Mouse (Mus musculus) kidney, postnatal 0 days (tissue): ENCODE measurements around the gene Zmynd8. TPM values are rescaled to one million over a fixed set of nuclear protein-coding genes. Genes with fewer than 3 reads are reported as not detected.

Source experiments
- ATAC-seq: fragments of 200-750 bp; cut with Nextera tagmentation; replicated peaks from 2 replicates; pipeline ENCODE4 v1.8.0; 2017; ENCODE audit warnings: low read depth, moderate number of reproducible peaks, moderate TSS enrichment, moderate library complexity; ENCODE audit not compliant: low FRiP score
- DNase-seq: peaks from one replicate; pipeline ENCODE4 v3.0.0-alpha.2; 2016; ENCODE audit warnings: low spot score
- H3K27ac ChIP-seq: fragments of 300-500 bp; sonication (generic); 2 replicates; pipeline ENCODE4 v1.5.1; 2014; ENCODE audit warnings: mild to moderate bottlenecking
- H3K27me3 ChIP-seq: fragments of 300-500 bp; sonication (generic); 2 replicates; pipeline ENCODE4 v1.6.1; 2014; ENCODE audit warnings: low read length, mixed read lengths; ENCODE audit not compliant: insufficient read depth
- H3K36me3 ChIP-seq: fragments of 300-500 bp; sonication (generic); 2 replicates; pipeline ENCODE4 v1.6.1; 2014; ENCODE audit warnings: low read length, mixed read lengths; ENCODE audit not compliant: insufficient read depth
- H3K4me1 ChIP-seq: fragments of 300-500 bp; sonication (generic); replicated peaks from 2 replicates; pipeline ENCODE4 v1.6.1; 2014; ENCODE audit warnings: antibody characterized with exemption, low read length, mixed read lengths; ENCODE audit not compliant: insufficient read depth
- H3K4me2 ChIP-seq: fragments of 300-500 bp; sonication (generic); 2 replicates; pipeline ENCODE4 v1.6.1; 2014; ENCODE audit warnings: mild to moderate bottlenecking, low read length, moderate library complexity, mixed read lengths
- H3K4me3 ChIP-seq: fragments of 300-500 bp; sonication (generic); replicated peaks from 2 replicates; pipeline ENCODE4 v1.5.1; 2014; ENCODE audit warnings: low read depth, low read length
- H3K9ac ChIP-seq: fragments of 300-500 bp; sonication (generic); 2 replicates; pipeline ENCODE4 v1.6.1; 2014; ENCODE audit warnings: low read depth, low read length
- H3K9me3 ChIP-seq: fragments of 300-500 bp; sonication (generic); replicated peaks from 2 replicates; pipeline ENCODE4 v1.6.1; 2016; ENCODE audit warnings: low read length, inconsistent platforms, mixed read lengths
- CTCF ChIP-seq: IDR thresholded peaks from 2 replicates; pipeline ENCODE4 v1.5.1; 2016; ENCODE audit warnings: antibody characterized with exemption, low read depth, mild to moderate bottlenecking, moderate library complexity
- WGBS: fragments of 180-500 bp; shearing (Covaris S2); extraction: QIAGEN DNeasy Blood & Tissue Kit; methylation state at CpG from one replicate; pipeline ENCODE4 v1.1.7; 2014; 5-methylcytosine and 5-hydroxymethylcytosine counted together
- polyA plus RNA-seq: library from polyadenylated mRNA; unstranded; fragments of >200 nt; fragmentation: Nextera tagmentation; extraction: Ambion mirVana; gene quantifications from 2 replicates; pipeline ENCODE4 v1.2.1, GENCODE M21; 2015

Zmynd8 gene
- polyA plus RNA-seq, 1 experiment from 2014 or later = 39.6 TPM

DNA sequence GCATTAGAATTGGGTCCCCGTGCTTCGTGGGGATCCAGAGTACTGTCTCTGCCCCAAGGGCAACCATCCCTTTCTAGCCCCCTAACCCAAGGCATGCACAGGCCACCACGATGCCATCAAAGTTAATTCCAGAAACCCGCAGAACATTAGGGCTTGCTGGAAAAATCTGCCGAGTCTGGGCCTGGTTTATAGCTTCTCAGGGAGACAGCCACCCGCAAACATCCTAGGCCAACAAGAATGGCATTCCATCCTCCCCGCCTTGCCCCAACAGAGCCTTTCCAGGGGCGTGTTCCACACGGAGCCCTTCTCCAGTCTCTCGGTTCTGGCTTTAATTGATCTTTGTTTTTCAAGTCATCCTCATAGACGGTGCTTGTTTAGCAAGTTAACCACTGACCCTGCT is 150.4 kb downstream of the Zmynd8 start:
- WGBS = 32% methylated on average over 11 of the region's 11 CpGs
- no peak for TF ChIP-seq CTCF
- H3K4me3 ChIP-seq = no peak overlapping the region
- no peaks in the 10 kb centered on the region for H3K9me3 ChIP-seq
- H3K4me1 ChIP-seq = no peaks in the 10 kb centered on the region
- H3K4me2 ChIP-seq = no peak overlapping the region
- no peaks in the 10 kb centered on the region for H3K36me3 ChIP-seq
- H3K27me3 ChIP-seq = no peaks in the 10 kb centered on the region
- DNase-seq = no peak
- H3K9ac ChIP-seq = no peak overlapping the region
- no peak overlapping the region for H3K27ac ChIP-seq
- no peak for ATAC-seq

DNA sequence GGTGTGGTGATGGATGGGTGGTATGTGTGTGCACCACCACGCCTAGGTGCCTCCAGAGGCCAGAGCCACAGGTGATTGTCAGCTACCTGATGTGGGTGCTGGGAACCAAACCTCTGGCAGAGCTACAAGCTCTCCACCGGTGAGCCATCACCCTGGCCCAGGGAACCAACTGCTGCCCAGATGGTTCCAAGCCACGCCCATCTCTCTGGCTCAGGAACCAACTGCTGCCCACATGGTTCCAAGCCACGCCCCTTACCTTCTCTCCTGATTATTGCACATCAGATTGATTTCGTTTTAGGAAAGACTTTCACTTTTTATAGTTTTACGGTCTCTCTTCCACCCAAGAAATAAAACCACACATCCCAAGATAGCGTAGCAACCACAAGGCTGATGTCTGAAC is 150.8 kb downstream of the Zmynd8 start:
- DNase-seq = no peak
- Histone ChIP-seq H3K36me3 (no peaks in the 10 kb centered on the region), H3K27me3 (no peaks in the 10 kb centered on the region), H3K9me3 (no peaks in the 10 kb centered on the region), H3K4me1 (no peaks in the 10 kb centered on the region), H3K4me3 (no peak overlapping the region), H3K9ac (no peak overlapping the region), H3K4me2 (no peak overlapping the region), H3K27ac (no peak overlapping the region)
- no peak for TF ChIP-seq CTCF
- no peak for ATAC-seq
- 64% methylated on average over 7 of the region's 7 CpGs for WGBS

DNA sequence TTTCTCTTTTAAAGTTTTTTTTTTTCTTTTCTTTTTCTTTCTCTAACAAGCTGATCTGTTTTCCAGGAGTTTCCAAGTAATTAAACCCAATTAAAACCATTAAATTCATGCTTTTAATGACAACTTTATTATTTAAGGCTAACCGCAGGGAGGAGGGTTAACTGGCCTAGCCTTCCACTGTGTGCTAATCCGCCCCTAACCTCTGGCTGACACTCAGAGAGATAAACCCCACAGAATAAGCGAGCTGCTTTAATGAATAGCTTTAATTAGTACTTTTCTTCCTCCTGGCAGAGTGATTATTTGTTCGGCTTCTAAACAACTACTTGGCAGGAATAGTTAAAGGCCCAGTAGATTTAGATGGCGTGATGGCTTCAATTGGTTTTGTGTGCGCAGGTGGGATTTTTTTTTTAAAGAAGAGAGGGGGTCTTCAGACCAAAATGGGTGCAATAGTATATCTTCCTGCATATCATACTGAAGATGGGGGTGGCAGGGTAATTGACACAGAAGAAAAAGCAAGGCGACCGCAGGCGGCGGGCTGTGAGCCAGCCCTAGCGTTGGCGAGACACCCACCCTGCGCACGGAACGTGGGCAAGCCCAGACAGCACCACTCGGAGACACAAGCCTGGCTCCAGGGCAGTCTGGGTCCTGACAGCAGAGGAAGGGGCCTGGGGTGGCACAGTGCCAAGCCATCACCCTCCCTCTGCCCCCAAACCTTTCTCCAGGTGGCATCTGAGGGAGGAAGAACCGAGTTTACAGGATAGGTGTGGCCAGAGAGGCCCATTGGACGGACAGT is 153.3 kb downstream of the Zmynd8 start:
- no peak for TF ChIP-seq CTCF
- 77% methylated on average over 18 of the region's 18 CpGs for WGBS
- H3K27me3 ChIP-seq = no peaks in the 10 kb centered on the region
- no peaks in the 10 kb centered on the region for H3K36me3 ChIP-seq
- H3K4me3 ChIP-seq = no peak overlapping the region
- no peak overlapping the region for H3K4me2 ChIP-seq
- no peaks in the 10 kb centered on the region for H3K9me3 ChIP-seq
- H3K27ac ChIP-seq = no peak overlapping the region
- H3K9ac ChIP-seq = no peak overlapping the region
- ATAC-seq (no peak), DNase-seq (no peak)
- no peaks in the 10 kb centered on the region for H3K4me1 ChIP-seq

GRCm38 (mm10) chr2:165742210-165742786 is 156.5 kb downstream of the Zmynd8 start:
- TF ChIP-seq CTCF = no peak
- Histone ChIP-seq H3K4me2 (0 out of 2 replicates have a peak overlapping the region, but pooled peaks have one; percentile 10), H3K9ac (no peak overlapping the region), H3K4me3 (no peak overlapping the region; the same call in 1 of the 2 replicates), H3K4me1 (no peaks in the 10 kb centered on the region), H3K27ac (no peak overlapping the region), H3K9me3 (no peaks in the 10 kb centered on the region), H3K27me3 (no peaks in the 10 kb centered on the region), H3K36me3 (no peaks in the 10 kb centered on the region)
- WGBS = 38% methylated on average over 21 of the region's 21 CpGs
- ATAC-seq (peak; percentile 40), DNase-seq (no peak)

GRCm38 (mm10) chr2:165741526-165742050 is 157.2 kb downstream of the Zmynd8 start:
- Histone ChIP-seq H3K4me2 (0 out of 2 replicates have a peak overlapping the region, but pooled peaks have one; percentile 10), H3K9ac (no peak overlapping the region), H3K9me3 (no peaks in the 10 kb centered on the region), H3K4me1 (no peaks in the 10 kb centered on the region), H3K36me3 (no peaks in the 10 kb centered on the region), H3K27me3 (no peaks in the 10 kb centered on the region), H3K27ac (peak overlapping the region; percentile 27; the same call in 1 of the 2 replicates), H3K4me3 (no peak overlapping the region)
- no peak for DNase-seq
- ATAC-seq = no peak
- WGBS = 19% methylated on average over 11 of the region's 11 CpGs
- no peak for TF ChIP-seq CTCF

GRCm38 (mm10) chr2:165740982-165741381 is 157.8 kb downstream of the Zmynd8 start:
- H3K36me3 ChIP-seq = no peaks in the 10 kb centered on the region
- no peak overlapping the region for H3K4me3 ChIP-seq
- TF ChIP-seq CTCF = no peak
- 0 out of 2 replicates have a peak overlapping the region, but pooled peaks have one; percentile 6 for H3K4me2 ChIP-seq
- ATAC-seq (no peak), DNase-seq (peak; percentile 82)
- no peaks in the 10 kb centered on the region for H3K4me1 ChIP-seq
- H3K27ac ChIP-seq = peak overlapping the region; percentile 44; the same call in 1 of the 2 replicates
- 6% methylated on average over 9 of the region's 9 CpGs for WGBS
- no peaks in the 10 kb centered on the region for H3K9me3 ChIP-seq
- no peak overlapping the region for H3K9ac ChIP-seq
- H3K27me3 ChIP-seq = no peaks in the 10 kb centered on the region
